Mouse (Mus musculus) G1E (cell line): ENCODE measurements around the gene Gpa33.

Experiments
- CTCF ChIP-seq: IDR thresholded peaks from 2 replicates; pipeline ENCODE4 v1.5.1; 2012; ENCODE audit warnings: low read depth, low read length, inconsistent platforms, mixed read lengths
- GATA1 ChIP-seq: IDR thresholded peaks from 2 replicates; pipeline ENCODE4 v1.6.1; 2012; ENCODE audit warnings: borderline replicate concordance, low read length, inconsistent platforms, mixed read lengths
- GATA2 ChIP-seq: IDR thresholded peaks from 2 replicates; pipeline ENCODE4 v1.6.1; 2012; ENCODE audit warnings: low read depth, low read length, inconsistent platforms, borderline replicate concordance
- POLR2AphosphoS5 ChIP-seq: IDR thresholded peaks from 2 replicates; pipeline ENCODE4 v1.6.1; 2012; ENCODE audit warnings: low read depth, low read length, inconsistent platforms; ENCODE audit not compliant: insufficient replicate concordance
- TAL1 ChIP-seq: conservative IDR thresholded peaks from 2 replicates; pipeline ENCODE4 v1.6.1; 2012; ENCODE audit warnings: low read depth, low read length, inconsistent platforms, mixed read lengths

GRCm38 (mm10) chr1:166098120-166098519, 31.9 kb upstream of the Gpa33 start:
- TF ChIP-seq GATA2 (no peak), GATA1 (no peak), CTCF (no peak), POLR2AphosphoS5 (no peak), TAL1 (no peak)
